Mouse (Mus musculus) urinary bladder, adult 2 months (tissue): ENCODE measurements around the gene Tmem37. TPM values are rescaled to one million over a fixed set of nuclear protein-coding genes. Genes with fewer than 3 reads are reported as not detected.

Source experiments
- DNase-seq: peaks from one replicate; pipeline ENCODE4 v3.0.0; 2022; ENCODE audit warnings: low spot score
- polyA plus RNA-seq: library from polyadenylated mRNA; depleted of rRNA; stranded (reverse); fragments of >200 nt; gene quantifications from 2 replicates; pipeline ENCODE4 v1.2.3, GENCODE M21; 2012; rRNA removed

Tmem37 gene
- polyA plus RNA-seq, 1 experiment: 7.6 TPM

- DNase-seq: no peak
Measured at GRCm38 (mm10) chr1:120019428-120019827, 54.4 kb downstream of the Tmem37 start.

DNA sequence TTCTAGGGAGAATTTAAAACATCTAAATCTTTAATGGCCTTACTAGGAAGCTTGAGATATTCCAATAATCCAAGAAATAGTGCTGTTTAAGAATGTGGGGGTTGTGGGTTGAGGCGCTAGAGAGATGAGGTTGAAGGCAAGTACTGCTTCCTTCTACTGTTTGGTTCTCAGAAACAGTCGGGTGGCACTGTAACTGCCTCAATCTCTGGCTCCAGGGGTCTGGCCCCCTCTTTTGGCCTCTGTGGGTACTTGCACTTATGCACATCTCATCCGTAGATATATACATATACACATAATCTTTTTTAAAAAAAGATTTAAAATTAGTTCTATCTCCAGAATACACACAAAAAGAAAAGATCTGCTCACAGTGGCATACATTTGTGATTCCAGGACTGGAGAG is 55.0 kb downstream of the Tmem37 start:
- no peak for DNase-seq

Other genes starting within 250 kb of the Tmem37 start
- 3.2 and 3.8 TPM in 2 replicates for gene Ptpn4, start 236.5 kb downstream of the Tmem37 start, polyA plus RNA-seq
- 4.3 and 4.5 TPM in 2 replicates for gene Tmem177, start 160.9 kb downstream of the Tmem37 start, polyA plus RNA-seq
- gene Cfap221, start 76.8 kb downstream of the Tmem37 start, polyA plus RNA-seq: not detected in 2 replicates
- 0.22 and 0.25 TPM in 2 replicates for gene Sctr, start 67.2 kb downstream of the Tmem37 start, polyA plus RNA-seq
- gene Dbi, start 47.0 kb upstream of the Tmem37 start, polyA plus RNA-seq: 364 and 515 TPM in 2 replicates
- gene 3110009E18Rik, start 47.1 kb upstream of the Tmem37 start, polyA plus RNA-seq: 8.1 and 9.5 TPM in 2 replicates
- gene Steap3, start 198.6 kb upstream of the Tmem37 start, polyA plus RNA-seq: 34.7 and 39.8 TPM in 2 replicates